Mouse (Mus musculus) E14TG2a.4 (cell line): ENCODE results near the gene Hoxa7.

Source experiments
- H3K27me3 ChIP-seq: 2 replicates; pipeline ENCODE4 v1.6.1; 2014; ENCODE audit warnings: low read length, control low read depth; ENCODE audit not compliant: insufficient read depth
- H3K36me3 ChIP-seq: 2 replicates; pipeline ENCODE4 v1.6.1; 2014; ENCODE audit warnings: low read length, control low read depth; ENCODE audit not compliant: insufficient read depth
- H3K4me1 ChIP-seq: replicated peaks from 2 replicates; pipeline ENCODE4 v1.6.1; 2014; ENCODE audit warnings: low read depth, low read length, control low read depth
- H3K4me3 ChIP-seq: replicated peaks from 2 replicates; pipeline ENCODE4 v1.5.1; 2014; ENCODE audit warnings: mild to moderate bottlenecking, low read length
- H3K9me3 ChIP-seq: 2 replicates; pipeline ENCODE4 v1.6.1; 2014; ENCODE audit warnings: low read length, control low read depth
- CTCF ChIP-seq: conservative IDR thresholded peaks from 2 replicates; pipeline ENCODE4 v1.5.1; 2014; ENCODE audit warnings: low read length
- NANOG ChIP-seq: IDR thresholded peaks from 2 replicates; pipeline ENCODE4 v1.6.1; 2014; ENCODE audit warnings: borderline replicate concordance, low read length, mixed read lengths
- POU5F1 ChIP-seq: IDR thresholded peaks from 2 replicates; pipeline ENCODE4 v1.6.1; 2014; ENCODE audit warnings: low read length, borderline replicate concordance

The Hoxa7 gene

GRCm38 (mm10) chr6:52206882-52207683, 14.6 kb downstream of the Hoxa7 start:
- Histone ChIP-seq H3K36me3 (no peaks in the 10 kb centered on the region), H3K4me1 (peaks cover 59% of the 10 kb centered on the region), H3K27me3 (peaks cover 98% of the 10 kb centered on the region), H3K9me3 (no peaks in the 10 kb centered on the region), H3K4me3 (no peak overlapping the region)
- TF ChIP-seq POU5F1 (no peak), NANOG (no peak), CTCF (no peak)

- H3K36me3 ChIP-seq, result no peaks in the 10 kb centered on the region
- H3K4me1 ChIP-seq, result peaks cover 48% of the 10 kb centered on the region
- TF ChIP-seq CTCF (no peak), NANOG (no peak), POU5F1 (no peak)
- H3K27me3 ChIP-seq, result peaks cover 98% of the 10 kb centered on the region
- H3K4me3 ChIP-seq, result 0 out of 2 replicates have a peak overlapping the region, but pooled peaks have one; percentile 32
- no peaks in the 10 kb centered on the region for H3K9me3 ChIP-seq
Observed at GRCm38 (mm10) chr6:52205638-52206621, 15.7 kb downstream of the Hoxa7 start.

GRCm38 (mm10) chr6:52205221-52205620, 16.4 kb downstream of the Hoxa7 start:
- H3K27me3 ChIP-seq, result peaks cover 99% of the 10 kb centered on the region
- no peaks in the 10 kb centered on the region for H3K36me3 ChIP-seq
- H3K4me3 ChIP-seq, result no peak overlapping the region
- H3K9me3 ChIP-seq, result no peaks in the 10 kb centered on the region
- TF ChIP-seq NANOG, result no peak
- no peak for TF ChIP-seq POU5F1
- TF ChIP-seq CTCF, result no peak
- peaks cover 53% of the 10 kb centered on the region for H3K4me1 ChIP-seq

- no peaks in the 10 kb centered on the region for H3K36me3 ChIP-seq
- H3K4me3 ChIP-seq, result peak within 1 kb of the TSS; percentile 78
- no peaks in the 10 kb centered on the region for H3K9me3 ChIP-seq
- peaks cover 55% of the 10 kb centered on the region for H3K4me1 ChIP-seq
- H3K27me3 ChIP-seq, result peaks cover 99% of the 10 kb centered on the region
- TF ChIP-seq CTCF, result peak; percentile 38
- TF ChIP-seq NANOG, result no peak
- no peak for TF ChIP-seq POU5F1
Observed at GRCm38 (mm10) chr6:52204050-52204752, 17.5 kb downstream of the Hoxa7 start, which contains the start of gene Hoxa5. TSS of gene Hoxa5 (minus strand) at chr6:52204587.

GRCm38 (mm10) chr6:52203371-52204049, 18.1 kb downstream of the Hoxa7 start:
- peaks cover 49% of the 10 kb centered on the region for H3K4me1 ChIP-seq
- H3K36me3 ChIP-seq, result no peaks in the 10 kb centered on the region
- no peaks in the 10 kb centered on the region for H3K9me3 ChIP-seq
- peak overlapping the region; percentile 78 for H3K4me3 ChIP-seq
- no peak for TF ChIP-seq NANOG
- no peak for TF ChIP-seq CTCF
- no peak for TF ChIP-seq POU5F1
- peaks cover 100% of the 10 kb centered on the region for H3K27me3 ChIP-seq

- H3K36me3 ChIP-seq, result no peaks in the 10 kb centered on the region
- H3K4me3 ChIP-seq, result peak overlapping the region; percentile 78
- peaks cover 45% of the 10 kb centered on the region for H3K4me1 ChIP-seq
- no peaks in the 10 kb centered on the region for H3K9me3 ChIP-seq
- TF ChIP-seq NANOG (no peak), CTCF (no peak), POU5F1 (no peak)
- peaks cover 100% of the 10 kb centered on the region for H3K27me3 ChIP-seq
Observed at GRCm38 (mm10) chr6:52203121-52203370, 18.6 kb downstream of the Hoxa7 start.

- Histone ChIP-seq H3K9me3 (no peaks in the 10 kb centered on the region), H3K4me3 (peak overlapping the region; percentile 78), H3K27me3 (peaks cover 100% of the 10 kb centered on the region), H3K4me1 (peaks cover 46% of the 10 kb centered on the region), H3K36me3 (no peaks in the 10 kb centered on the region)
- TF ChIP-seq CTCF, result no peak
- no peak for TF ChIP-seq POU5F1
- no peak for TF ChIP-seq NANOG
Observed at GRCm38 (mm10) chr6:52202362-52203120, 19.1 kb downstream of the Hoxa7 start.

- no peaks in the 10 kb centered on the region for H3K9me3 ChIP-seq
- no peak overlapping the region for H3K4me3 ChIP-seq
- peaks cover 100% of the 10 kb centered on the region for H3K27me3 ChIP-seq
- TF ChIP-seq CTCF (no peak), POU5F1 (no peak)
- peaks cover 52% of the 10 kb centered on the region for H3K4me1 ChIP-seq
- no peaks in the 10 kb centered on the region for H3K36me3 ChIP-seq
Observed at GRCm38 (mm10) chr6:52201269-52201668, 20.4 kb downstream of the Hoxa7 start.
